Mouse (Mus musculus) Patski (cell line): Measurements from ENCODE around the gene Stk17b. TPM values are rescaled to one million over a fixed set of nuclear protein-coding genes. Genes with fewer than 3 reads are reported as not detected.

Source experiments
- ATAC-seq: fragments of 100-300 bp; one replicate; pipeline ENCODE4 v1.8.0; 2021
- CTCF ChIA-PET: fragments of 350-600 bp; sonication (Branson Sonifier 250); formaldehyde crosslinking; loops from one replicate; lab custom pipeline; 2022; ENCODE audit warnings: inconsistent platforms; lab: Charles Lee
- POLR2A ChIA-PET: fragments of 350-600 bp; sonication (Branson Sonifier 250); formaldehyde crosslinking; loops from one replicate; lab custom pipeline; 2022; ENCODE audit warnings: antibody characterized with exemption, inconsistent platforms; lab: Charles Lee
- DNase-seq: peaks from one replicate; pipeline ENCODE4 v3.0.0-alpha.2; 2011; ENCODE audit warnings: low read depth, low spot score
- H3K27me3 ChIP-seq: fragments of 371-371 bp; one replicate; pipeline ENCODE4 v1.5.1; 2021
- CTCF ChIP-seq: fragments of 100-300 bp; IDR thresholded peaks from one replicate; pipeline ENCODE4 v1.5.1; 2021
- in situ Hi-C: fragments of 300-500 bp; cut with MboI; formaldehyde crosslinking; loops from 3 replicates; pipeline ENCODE4 v1.11.1; 2018; ENCODE audit warnings: low pct_unique_long_range_greater_than_20kb, mixed read lengths
- polyA plus RNA-seq: library from polyadenylated mRNA; unstranded; gene quantifications from one replicate; pipeline ENCODE4 v1.2.3, GENCODE M21; 2021

Gene Stk17b
- 16.2 TPM for polyA plus RNA-seq

GRCm38 (mm10) chr1:53784721-53785418 lies at the start of gene Stk17b:
TSS of gene Stk17b (minus strand) at chr1:53785224.
- ATAC-seq = peak; percentile 97
- no peak for TF ChIP-seq CTCF
- POLR2A ChIA-PET = interaction anchor here (0.6 to 1.3 kb wide), 4 partner anchors 13 to 1286 kb away, joined by 3 to 7 read pairs (median 3); no protein-coding TSS in a partner anchor
- H3K27me3 ChIP-seq = no peaks in the 10 kb centered on the region
- in situ Hi-C loops = no loop called here
- CTCF ChIA-PET = no interaction called here
- peak; percentile 60 for DNase-seq

- TF ChIP-seq CTCF = no peak
- POLR2A ChIA-PET = no interaction called here
Observed at GRCm38 (mm10) chr1:53830286-53830685, 45.3 kb upstream of the Stk17b start.

GRCm38 (mm10) chr1:53829089-53829488 lies 44.1 kb upstream of the Stk17b start:
- ChIA-PET CTCF (interaction anchor here (1.2 kb wide), 1 partner anchor 15 kb away, joined by 3 read pairs; no protein-coding TSS in a partner anchor), POLR2A (no interaction called here)
- in situ Hi-C loops = no loop called here
- no peak for ATAC-seq
- DNase-seq = no peak
- H3K27me3 ChIP-seq = no peaks in the 10 kb centered on the region
- no peak for TF ChIP-seq CTCF

More at GRCm38 (mm10) chr1:53830286-53830685, 45.3 kb upstream of the Stk17b start:
- in situ Hi-C loops = no loop called here
- CTCF ChIA-PET = no interaction called here
- ATAC-seq (no peak), DNase-seq (no peak)
- H3K27me3 ChIP-seq = no peaks in the 10 kb centered on the region

GRCm38 (mm10) chr1:53824446-53825337 lies 39.7 kb upstream of the Stk17b start:
- no peaks in the 10 kb centered on the region for H3K27me3 ChIP-seq
- in situ Hi-C loops = no loop called here
- ChIA-PET CTCF (interaction anchor here (1.0 to 1.2 kb wide), 3 partner anchors 17 to 45 kb away, joined by 3 read pairs; no protein-coding TSS in a partner anchor), POLR2A (no interaction called here)
- no peak for ATAC-seq
- no peak for TF ChIP-seq CTCF
- no peak for DNase-seq

GRCm38 (mm10) chr1:53823687-53824445 lies 38.8 kb upstream of the Stk17b start:
- CTCF ChIA-PET = interaction anchor here (1.2 kb wide), 1 partner anchor 21 kb away, joined by 3 read pairs; no protein-coding TSS in a partner anchor
- no peaks in the 10 kb centered on the region for H3K27me3 ChIP-seq
- DNase-seq = no peak
- TF ChIP-seq CTCF = no peak
- peak; percentile 96 for ATAC-seq
- POLR2A ChIA-PET = no interaction called here
- in situ Hi-C loops = no loop called here

- CTCF ChIA-PET = no interaction called here
- no peaks in the 10 kb centered on the region for H3K27me3 ChIP-seq
- in situ Hi-C loops = no loop called here
- TF ChIP-seq CTCF = no peak
- no peak for ATAC-seq
- no peak for DNase-seq
- POLR2A ChIA-PET = no interaction called here
Observed at GRCm38 (mm10) chr1:53821983-53822382, 37.0 kb upstream of the Stk17b start.

- ChIA-PET POLR2A (no interaction called here), CTCF (no interaction called here)
- no peak for TF ChIP-seq CTCF
- ATAC-seq = no peak
- no peaks in the 10 kb centered on the region for H3K27me3 ChIP-seq
- in situ Hi-C loops = no loop called here
- no peak for DNase-seq
Observed at GRCm38 (mm10) chr1:53820041-53820632, 35.1 kb upstream of the Stk17b start.

GRCm38 (mm10) chr1:53818072-53818862 lies 33.2 kb upstream of the Stk17b start:
- no peak for DNase-seq
- H3K27me3 ChIP-seq = no peaks in the 10 kb centered on the region
- peak; percentile 68 for ATAC-seq
- CTCF ChIA-PET = interaction anchor here (0.6 to 1.7 kb wide), 5 partner anchors 31 to 71 kb away, joined by 3 to 5 read pairs (median 3); no protein-coding TSS in a partner anchor
- no peak for TF ChIP-seq CTCF
- in situ Hi-C loops = no loop called here
- POLR2A ChIA-PET = interaction anchor here (0.6 to 0.8 kb wide), 2 partner anchors 13 to 28 kb away, joined by 3 read pairs; no protein-coding TSS in a partner anchor

- ATAC-seq (no peak), DNase-seq (no peak)
- in situ Hi-C loops = no loop called here
- CTCF ChIA-PET = interaction anchor here (2.2 kb wide), 1 partner anchor 24 kb away, joined by 6 read pairs; no protein-coding TSS in a partner anchor
- POLR2A ChIA-PET = no interaction called here
- H3K27me3 ChIP-seq = no peaks in the 10 kb centered on the region
- no peak for TF ChIP-seq CTCF
Observed at GRCm38 (mm10) chr1:53816353-53816752, 31.3 kb upstream of the Stk17b start.
